Mouse (Mus musculus): Measurements from ENCODE around the gene Amot.

DNA sequence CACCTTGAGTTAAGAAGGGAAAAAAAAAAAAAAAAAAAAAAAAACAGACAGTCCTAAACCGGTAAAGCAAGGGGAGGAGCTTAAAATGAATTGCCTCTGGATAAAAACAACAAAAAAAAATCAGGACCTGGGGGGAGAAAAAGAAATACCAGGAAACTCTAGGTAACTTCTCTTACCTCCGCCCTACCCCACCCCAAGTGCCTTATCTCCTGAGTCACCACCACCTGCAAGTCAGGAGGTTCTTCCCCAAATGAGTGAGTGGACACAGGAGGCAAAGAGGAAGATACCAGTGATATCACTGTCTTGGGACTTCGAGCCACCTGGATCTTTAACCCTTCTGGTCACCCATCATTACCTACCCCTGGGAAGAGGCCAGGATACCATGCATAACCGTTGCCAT is 19.5 kb downstream of the Amot start:
- TF ChIP-seq POLR2A (IDR thresholded peaks at IDR 0.05; ENCODE audit: insufficient read depth, low read depth, low read length): no peak
- no peak for TF ChIP-seq CTCF (IDR thresholded peaks at IDR 0.05)
- TF ChIP-seq EP300 (IDR thresholded peaks at IDR 0.05; ENCODE audit: insufficient read depth, low read depth, low read length): no peak
